Mouse (Mus musculus) lung, embryonic 14.5 days (tissue): ENCODE measurements at regions not wholly inside any gene's neighbourhood (a gene's known extent, or its start where the extent isn't known, plus 50 kb on each side); places are given as distances from the start of the nearest gene placed in this dataset.

Source experiments
- ATAC-seq: fragments of 200-750 bp; cut with Nextera tagmentation; 2 replicates; pipeline ENCODE4 v1.8.0; 2017; ENCODE audit warnings: mild to moderate bottlenecking, moderate TSS enrichment, moderate library complexity; ENCODE audit not compliant: insufficient read depth
- DNase-seq: peaks from one replicate; pipeline ENCODE4 v3.0.0-alpha.2; 2015
- H3K27ac ChIP-seq: fragments of 300-500 bp; sonication (generic); 2 replicates; pipeline ENCODE4 v1.5.1; 2014; ENCODE audit warnings: low read depth, mild to moderate bottlenecking, moderate library complexity
- H3K27me3 ChIP-seq: fragments of 300-500 bp; sonication (generic); 2 replicates; pipeline ENCODE4 v1.6.1; 2014; ENCODE audit warnings: low read length, control low read depth; ENCODE audit not compliant: insufficient read depth
- H3K36me3 ChIP-seq: fragments of 300-500 bp; sonication (generic); 2 replicates; pipeline ENCODE4 v1.6.1; 2014; ENCODE audit warnings: control low read depth; ENCODE audit not compliant: insufficient read depth
- H3K4me1 ChIP-seq: fragments of 300-500 bp; sonication (generic); 2 replicates; pipeline ENCODE4 v1.6.1; 2014; ENCODE audit warnings: antibody characterized with exemption, control low read depth; ENCODE audit not compliant: insufficient read depth
- H3K4me2 ChIP-seq: fragments of 300-500 bp; sonication (generic); 2 replicates; pipeline ENCODE4 v1.6.1; 2014; ENCODE audit warnings: mild to moderate bottlenecking
- H3K4me3 ChIP-seq: fragments of 300-500 bp; sonication (generic); 2 replicates; pipeline ENCODE4 v1.5.1; 2014; ENCODE audit warnings: low read depth, low read length
- H3K9ac ChIP-seq: fragments of 300-500 bp; sonication (generic); 2 replicates; pipeline ENCODE4 v1.6.1; 2014
- H3K9me3 ChIP-seq: fragments of 300-500 bp; sonication (generic); 2 replicates; pipeline ENCODE4 v1.6.1; 2016; ENCODE audit warnings: low read depth, low read length, control low read depth
- CTCF ChIP-seq: IDR thresholded peaks from 2 replicates; pipeline ENCODE4 v1.5.1; 2016; ENCODE audit warnings: antibody characterized with exemption, low read depth
- WGBS: fragments of 180-500 bp; shearing (Covaris S2); extraction: QIAGEN DNeasy Blood & Tissue Kit; methylation state at CpG from one replicate; pipeline ENCODE4 v1.1.7; 2014; 5-methylcytosine and 5-hydroxymethylcytosine counted together

DNA sequence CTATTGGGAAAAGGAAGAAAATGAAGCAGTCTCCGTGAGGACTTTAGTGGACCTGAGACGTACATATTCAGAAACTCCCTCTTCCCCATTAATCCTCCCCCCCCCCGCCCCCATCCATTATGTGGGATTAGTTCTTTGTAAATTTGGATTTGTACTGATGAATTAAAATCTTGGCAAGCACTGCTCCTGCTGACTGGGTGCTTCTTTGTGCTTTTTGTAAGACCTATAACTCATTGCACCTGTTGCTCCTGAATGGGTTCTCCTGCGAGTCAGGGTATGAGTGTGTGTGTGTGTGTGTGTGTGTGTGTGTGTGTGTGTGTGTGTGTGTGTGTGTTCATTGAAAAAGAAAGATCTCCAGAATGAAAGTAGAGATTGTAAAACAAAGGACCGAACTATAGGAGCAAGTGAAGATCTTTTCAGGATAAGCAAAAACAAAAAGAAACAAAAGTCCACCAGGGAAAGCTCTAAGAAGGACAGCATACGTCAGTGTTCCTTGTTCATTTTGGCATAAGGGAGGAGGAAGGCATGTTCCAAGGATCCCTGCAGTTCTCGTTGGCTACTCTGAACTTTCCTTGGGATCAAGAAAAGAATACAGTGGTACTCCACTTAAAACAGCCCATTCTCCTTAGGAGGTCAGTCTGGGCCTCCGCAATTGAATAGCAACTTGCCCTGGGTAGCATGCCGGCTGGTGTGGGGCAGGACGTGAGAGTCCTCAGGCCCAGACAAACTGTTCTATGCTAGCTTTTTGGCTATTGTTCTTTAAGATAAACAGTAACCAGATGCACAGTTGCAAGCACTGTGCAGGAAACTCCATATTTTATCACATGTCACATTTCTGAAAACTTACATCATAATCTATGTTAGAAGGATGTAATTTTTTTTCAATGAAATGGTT is 131.9 kb upstream of the Zfp462 start:
- Histone ChIP-seq H3K36me3 (no peaks in the 10 kb centered on the region), H3K9me3 (no peaks in the 10 kb centered on the region), H3K4me1 (no peaks in the 10 kb centered on the region), H3K27me3 (no peaks in the 10 kb centered on the region), H3K9ac (no peak overlapping the region), H3K4me2 (no peak overlapping the region), H3K4me3 (no peak overlapping the region), H3K27ac (no peak overlapping the region)
- DNase-seq (peak; percentile 42), ATAC-seq (no peak)
- WGBS = 56% methylated on average over 10 of the region's 10 CpGs
- TF ChIP-seq CTCF = no peak

DNA sequence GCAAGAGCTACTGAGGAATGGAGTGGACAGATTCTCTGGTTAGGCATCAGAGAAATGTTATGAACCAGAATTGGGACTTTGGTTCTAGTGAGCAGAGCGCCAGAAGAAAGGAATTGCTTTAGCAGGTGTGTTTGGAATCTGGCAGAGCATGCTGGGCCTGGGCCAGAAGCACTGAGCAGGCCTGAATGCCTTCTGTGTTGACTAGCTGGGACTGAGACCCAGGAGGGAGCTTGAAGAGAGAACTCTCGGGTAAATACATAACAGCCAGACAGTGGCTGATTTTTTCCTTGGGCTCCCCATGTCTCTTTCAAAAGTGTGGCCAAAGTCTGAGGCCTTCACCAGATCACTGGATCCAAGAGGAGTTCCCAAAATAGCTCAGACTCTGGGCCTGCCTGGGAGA is 107.5 kb upstream of the Zfp462 start:
- Histone ChIP-seq H3K27ac (no peak overlapping the region), H3K9me3 (no peaks in the 10 kb centered on the region), H3K4me1 (no peaks in the 10 kb centered on the region), H3K4me3 (no peak overlapping the region), H3K36me3 (no peaks in the 10 kb centered on the region), H3K4me2 (no peak overlapping the region), H3K27me3 (no peaks in the 10 kb centered on the region), H3K9ac (no peak overlapping the region)
- DNase-seq (peak; percentile 11), ATAC-seq (no peak)
- WGBS = 60% methylated on average over 2 of the region's 2 CpGs
- TF ChIP-seq CTCF = no peak

DNA sequence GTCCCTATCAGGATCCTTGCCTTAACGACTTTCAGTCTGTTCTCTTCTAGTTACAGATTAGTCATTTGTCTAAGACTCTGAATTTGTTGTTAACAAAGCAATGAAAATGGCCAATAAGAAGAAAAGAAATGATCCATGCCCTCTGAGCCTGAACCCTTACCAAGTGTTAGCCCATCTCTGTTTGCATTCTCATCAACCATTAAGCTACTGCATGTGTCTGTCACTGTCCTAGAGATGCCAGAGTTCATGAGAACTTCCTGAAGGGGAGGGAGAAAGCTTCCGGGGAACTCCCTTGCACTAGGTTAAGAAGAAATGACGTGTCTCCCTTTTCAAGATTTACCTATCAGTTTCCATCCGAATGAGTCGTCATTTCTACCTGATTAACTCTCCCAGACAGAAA is 106.7 kb upstream of the Zfp462 start:
- DNase-seq = no peak
- no peak for TF ChIP-seq CTCF
- Histone ChIP-seq H3K27ac (no peak overlapping the region), H3K27me3 (no peaks in the 10 kb centered on the region), H3K36me3 (no peaks in the 10 kb centered on the region), H3K9me3 (no peaks in the 10 kb centered on the region), H3K4me2 (no peak overlapping the region), H3K9ac (no peak overlapping the region), H3K4me1 (no peaks in the 10 kb centered on the region), H3K4me3 (no peak overlapping the region)
- ATAC-seq = no peak
- WGBS = 33% methylated on average over 5 of the region's 5 CpGs

DNA sequence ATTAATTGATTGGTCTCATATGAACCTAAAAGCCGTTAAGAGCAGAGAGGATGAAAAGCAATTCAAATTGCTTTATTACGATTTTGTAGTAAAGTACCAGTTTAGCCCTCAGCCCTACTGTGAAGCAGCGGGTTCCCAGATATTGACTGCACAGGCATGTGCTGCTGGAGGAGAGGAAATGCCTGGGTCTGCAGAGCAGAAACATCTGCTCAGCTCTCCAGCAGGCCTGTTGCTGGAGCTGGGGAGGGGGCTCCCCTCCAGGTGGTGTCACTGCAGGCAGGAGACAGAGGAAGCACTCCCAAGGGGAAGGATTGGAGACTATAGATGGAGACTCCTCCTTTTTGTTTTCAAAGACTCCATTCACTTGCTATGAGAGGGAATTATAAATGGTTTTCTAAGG is 106.1 kb upstream of the Zfp462 start:
- Histone ChIP-seq H3K9ac (no peak overlapping the region), H3K9me3 (no peaks in the 10 kb centered on the region), H3K4me2 (no peak overlapping the region), H3K36me3 (no peaks in the 10 kb centered on the region), H3K4me3 (no peak overlapping the region), H3K27ac (no peak overlapping the region), H3K27me3 (no peaks in the 10 kb centered on the region), H3K4me1 (no peaks in the 10 kb centered on the region)
- 35% methylated on average over 3 of the region's 3 CpGs for WGBS
- no peak for TF ChIP-seq CTCF
- no peak for DNase-seq
- no peak for ATAC-seq

DNA sequence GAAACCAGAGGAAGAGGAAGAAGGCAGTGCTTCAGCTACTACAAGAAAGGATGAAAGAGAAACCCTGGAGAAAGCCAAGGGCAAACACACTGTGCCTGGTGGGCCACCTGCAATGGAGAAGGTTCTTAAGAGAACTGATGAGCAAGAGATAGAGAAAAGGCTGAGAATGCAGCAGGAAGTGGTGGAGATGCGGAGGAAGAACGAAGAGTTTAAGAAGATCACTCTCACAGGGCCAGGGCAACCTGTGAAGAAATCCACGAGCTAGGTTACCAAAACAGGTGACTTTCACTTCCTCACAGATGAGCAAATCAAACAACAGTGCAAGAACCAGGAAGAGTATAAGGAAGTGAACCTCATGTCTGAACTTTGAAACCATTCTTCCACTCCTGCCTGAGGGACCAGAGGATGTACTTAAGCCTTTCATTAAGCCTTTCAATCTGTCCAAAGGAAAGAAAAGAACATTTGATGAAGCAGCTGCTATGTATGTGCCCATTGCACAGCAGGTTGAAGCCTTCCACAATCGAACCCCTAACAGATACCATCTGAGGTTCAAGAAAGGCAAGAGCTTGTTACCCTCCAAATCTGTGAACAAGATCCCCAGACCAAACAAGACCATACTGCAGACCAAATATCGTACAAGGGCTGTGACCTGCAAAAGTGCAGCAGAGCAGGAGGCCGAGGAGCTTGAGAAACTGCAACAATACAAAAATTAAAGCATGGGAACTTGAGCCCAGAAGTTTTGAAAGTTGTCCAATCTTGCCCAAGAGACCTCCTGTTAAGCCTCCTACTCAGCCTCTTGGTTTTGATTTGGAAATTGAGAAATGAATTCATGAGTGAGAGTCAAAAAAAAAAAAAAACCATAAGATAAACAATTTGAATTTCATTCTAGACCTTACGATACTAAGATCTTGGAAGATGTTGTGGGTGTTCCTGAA is 91.6 kb upstream of the Zfp462 start:
- WGBS = 81% methylated on average over 7 of the region's 7 CpGs
- no peaks in the 10 kb centered on the region for H3K9me3 ChIP-seq
- no peak overlapping the region for H3K4me2 ChIP-seq
- TF ChIP-seq CTCF = no peak
- ATAC-seq = no peak
- no peaks in the 10 kb centered on the region for H3K36me3 ChIP-seq
- no peak overlapping the region for H3K4me3 ChIP-seq
- no peak overlapping the region for H3K27ac ChIP-seq
- H3K27me3 ChIP-seq = no peaks in the 10 kb centered on the region
- H3K4me1 ChIP-seq = no peaks in the 10 kb centered on the region
- DNase-seq = no peak
- no peak overlapping the region for H3K9ac ChIP-seq

DNA sequence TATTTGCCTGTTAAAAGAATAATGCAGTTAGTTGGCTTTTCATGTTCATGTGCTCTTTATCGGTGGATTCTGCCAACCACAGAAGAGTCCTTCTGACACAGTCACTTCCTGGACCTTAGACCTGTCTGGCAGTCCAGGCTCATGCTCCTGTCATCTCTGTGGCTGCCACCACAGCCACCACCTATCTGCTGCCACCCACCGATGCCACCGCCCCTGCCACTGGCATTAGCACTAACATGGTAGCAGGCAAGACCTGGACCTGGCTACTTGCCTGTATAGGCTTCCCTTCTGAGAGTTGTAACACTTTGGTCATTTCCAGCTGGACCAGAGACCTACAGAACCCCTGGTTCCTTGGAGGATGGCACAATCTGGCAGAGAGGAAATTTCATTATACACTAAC is 86.2 kb upstream of the Zfp462 start:
- H3K36me3 ChIP-seq = no peaks in the 10 kb centered on the region
- no peaks in the 10 kb centered on the region for H3K27me3 ChIP-seq
- no peak for TF ChIP-seq CTCF
- H3K9me3 ChIP-seq = no peaks in the 10 kb centered on the region
- H3K9ac ChIP-seq = no peak overlapping the region
- DNase-seq (no peak), ATAC-seq (no peak)
- no peak overlapping the region for H3K4me3 ChIP-seq
- H3K4me1 ChIP-seq = no peaks in the 10 kb centered on the region
- H3K27ac ChIP-seq = no peak overlapping the region
- no peak overlapping the region for H3K4me2 ChIP-seq
- 96% methylated on average over 3 of the region's 3 CpGs for WGBS

DNA sequence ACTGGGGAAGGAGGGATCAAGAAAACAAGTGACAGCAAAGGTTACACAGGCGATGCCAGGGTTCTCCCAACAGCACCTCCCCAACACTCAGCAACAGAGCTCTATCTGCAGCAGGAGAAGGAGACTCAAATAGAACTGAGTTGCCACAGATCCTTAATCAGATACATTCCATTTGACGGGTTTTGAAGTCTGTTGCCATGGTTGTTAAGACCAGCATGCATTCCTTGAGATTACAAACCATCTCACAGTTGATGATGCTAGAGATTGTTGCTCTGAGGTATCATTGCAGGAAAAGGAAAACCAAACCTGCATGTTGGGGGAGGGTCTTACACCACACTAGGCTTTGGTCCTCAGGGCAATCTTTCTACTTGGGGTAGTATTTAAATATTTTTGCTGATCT is 78.8 kb upstream of the Zfp462 start:
- Histone ChIP-seq H3K27ac (no peak overlapping the region), H3K4me2 (no peak overlapping the region), H3K9ac (no peak overlapping the region), H3K9me3 (no peaks in the 10 kb centered on the region), H3K27me3 (no peaks in the 10 kb centered on the region), H3K4me1 (no peaks in the 10 kb centered on the region), H3K4me3 (no peak overlapping the region), H3K36me3 (no peaks in the 10 kb centered on the region)
- no peak for TF ChIP-seq CTCF
- no peak for ATAC-seq
- 50% methylated on average over 2 of the region's 2 CpGs for WGBS
- no peak for DNase-seq
